Comparison of ENCODE assay signal across 8 mouse cellular contexts in genomic region chr7:74354527-74355256, GRCm38 (mm10).
A peak's percentile ranks its signal among the peaks of the same experiment; 100 is the strongest.
DNase-seq lines count a peak whose midpoint lies in the region; ATAC-seq and TF ChIP-seq lines count a peak whose summit lies in the region.

No protein-coding gene starts in this region.

- no peak for TF ChIP-seq EP300 in CH12.LX (IDR thresholded peaks at IDR 0.05; ENCODE audit: low read length)

- TF ChIP-seq RAD21 in CH12.LX (IDR thresholded peaks at IDR 0.05; ENCODE audit: low read depth, low read length), result peak; percentile 75

- no peak overlapping the region for H3K4me2 ChIP-seq in heart, embryonic 11.5 days
- H3K4me2 ChIP-seq in CH12.LX (ENCODE audit: insufficient read depth, low read depth, poor library complexity, severe bottlenecking), result no peak overlapping the region
- no peak overlapping the region for H3K4me2 ChIP-seq in hindbrain, embryonic 11.5 days (replicated peaks; ENCODE audit: low read depth, low read length)
- H3K4me2 ChIP-seq in neural tube, embryonic 12.5 days (replicated peaks), result no peak overlapping the region

- intact Hi-C loops in heart, postnatal 36 days (cut with DNase I), result loop anchor here (1.0 to 5.0 kb wide), 3 partner anchors 232 to 699 kb away; no protein-coding TSS in a partner anchor

- no peaks in the 10 kb centered on the region for H3K36me3 ChIP-seq in heart, embryonic 11.5 days (ENCODE audit: control insufficient read depth, insufficient read depth, low read length)
- H3K36me3 ChIP-seq in CH12.LX (replicated peaks in 1 of 2; ENCODE audit: control insufficient read depth in 1 of 2, insufficient read depth in 1 of 2, low read length in 1 of 2), result no peaks in the 10 kb centered on the region
- H3K36me3 ChIP-seq in hindbrain, embryonic 11.5 days (ENCODE audit: control insufficient read depth, insufficient read depth, low read length), result no peaks in the 10 kb centered on the region
- no peaks in the 10 kb centered on the region for H3K36me3 ChIP-seq in limb, embryonic 10.5 days
- H3K36me3 ChIP-seq in neural tube, embryonic 12.5 days, result no peaks in the 10 kb centered on the region

- dilution Hi-C loops in CH12.LX (cut with MboI; ENCODE audit: extremely low pct_ligation_motif_present, extremely low pct_unique_long_range_greater_than_20kb, low sequenced_read_pairs), result no loop called here

- in situ Hi-C loops in CH12.LX (cut with MboI; ENCODE audit: low pct_ligation_motif_present, low pct_unique_long_range_greater_than_20kb, low sequenced_read_pairs), result loop anchor here (10.0 kb wide), 2 partner anchors 330 to 700 kb away; no protein-coding TSS in a partner anchor

- no peak for TF ChIP-seq POLR2A in CH12.LX (IDR thresholded peaks at IDR 0.05; ENCODE audit: low read depth, low read length)
- no peak for TF ChIP-seq POLR2A in cortical plate, adult 2 months (IDR thresholded peaks at IDR 0.05; ENCODE audit: extremely low read depth, insufficient read depth, low read length)

- H3K9ac ChIP-seq in heart, embryonic 11.5 days (ENCODE audit: low read depth, low read length), result 0 out of 2 replicates have a peak overlapping the region, but pooled peaks have one; percentile 10
- H3K9ac ChIP-seq in CH12.LX (ENCODE audit: insufficient read depth, low read depth), result no peak overlapping the region
- 0 out of 2 replicates have a peak overlapping the region, but pooled peaks have one; percentile 17 for H3K9ac ChIP-seq in hindbrain, embryonic 11.5 days (ENCODE audit: low read depth, low read length)
- H3K9ac ChIP-seq in neural tube, embryonic 12.5 days, result no peak overlapping the region

- no peak overlapping the region for H3K4me3 ChIP-seq in heart, embryonic 11.5 days (ENCODE audit: low read depth, low read length)
- H3K4me3 ChIP-seq in CH12.LX (replicated peaks in 1 of 3; ENCODE audit: low read depth in 2 of 3, low read length in 2 of 3, poor library complexity in 1 of 3), result no peak overlapping the region
- no peak overlapping the region for H3K4me3 ChIP-seq in cortical plate, adult 2 months (ENCODE audit: insufficient read depth, low read length)
- H3K4me3 ChIP-seq in hindbrain, embryonic 11.5 days (ENCODE audit: low read depth, low read length), result no peak overlapping the region
- H3K4me3 ChIP-seq in limb, embryonic 10.5 days, result no peak overlapping the region
- H3K4me3 ChIP-seq in neural tube, embryonic 12.5 days, result no peak overlapping the region

- 0 out of 2 replicates have a peak, but pooled peaks cover 3% of the 10 kb centered on the region for H3K4me1 ChIP-seq in heart, embryonic 11.5 days (ENCODE audit: control insufficient read depth, insufficient read depth, low read length)
- H3K4me1 ChIP-seq in CH12.LX (ENCODE audit: control insufficient read depth in 1 of 2, insufficient read depth in 2 of 2), result peaks cover 0 to 9% of the 10 kb centered on the region in 2 experiments; a peak in 1 of 4 replicates
- H3K4me1 ChIP-seq in cortical plate, adult 2 months (ENCODE audit: control insufficient read depth, insufficient read depth, low read length), result no peaks in the 10 kb centered on the region; the same call in 1 of the 2 replicates
- peaks cover 4% of the 10 kb centered on the region for H3K4me1 ChIP-seq in hindbrain, embryonic 11.5 days (replicated peaks; ENCODE audit: control insufficient read depth, insufficient read depth, low read length)
- peaks cover 20% of the 10 kb centered on the region for H3K4me1 ChIP-seq in limb, embryonic 10.5 days
- peaks cover 10% of the 10 kb centered on the region for H3K4me1 ChIP-seq in neural tube, embryonic 12.5 days

- H3K79me2 ChIP-seq in CH12.LX (replicated peaks; ENCODE audit: control insufficient read depth, extremely low read depth, insufficient read depth, poor library complexity, severe bottlenecking), result no peaks in the 10 kb centered on the region

- no peak for ATAC-seq in heart, embryonic 11.5 days (replicated peaks; ENCODE audit: insufficient number of reproducible peaks, low FRiP score, low TSS enrichment)
- ATAC-seq in hindbrain, embryonic 11.5 days (ENCODE audit: low FRiP score), result peak; percentile 56
- peak; percentile 38 for ATAC-seq in neural tube, embryonic 12.5 days (ENCODE audit: low FRiP score, low read depth)

- H3K9me3 ChIP-seq in heart, embryonic 11.5 days (replicated peaks; ENCODE audit: control insufficient read depth, low read length), result no peaks in the 10 kb centered on the region
- no peaks in the 10 kb centered on the region for H3K9me3 ChIP-seq in CH12.LX (replicated peaks; ENCODE audit: low read length)
- H3K9me3 ChIP-seq in hindbrain, embryonic 11.5 days (ENCODE audit: control insufficient read depth, low read length), result no peaks in the 10 kb centered on the region
- no peaks in the 10 kb centered on the region for H3K9me3 ChIP-seq in limb, embryonic 10.5 days (replicated peaks)
- no peaks in the 10 kb centered on the region for H3K9me3 ChIP-seq in neural tube, embryonic 12.5 days

- no peaks in the 10 kb centered on the region for H3K27me3 ChIP-seq in heart, embryonic 11.5 days (ENCODE audit: control insufficient read depth, insufficient read depth, low read length)
- H3K27me3 ChIP-seq in CH12.LX (replicated peaks), result peaks cover 2% of the 10 kb centered on the region
- H3K27me3 ChIP-seq in hindbrain, embryonic 11.5 days (ENCODE audit: control insufficient read depth, insufficient read depth, low read length), result no peaks in the 10 kb centered on the region
- no peaks in the 10 kb centered on the region for H3K27me3 ChIP-seq in limb, embryonic 10.5 days (ENCODE audit: low read depth, poor library complexity, severe bottlenecking)
- H3K27me3 ChIP-seq in neural tube, embryonic 12.5 days (replicated peaks), result no peaks in the 10 kb centered on the region

- H3K27ac ChIP-seq in heart, embryonic 11.5 days (ENCODE audit: low read depth, low read length), result no peak overlapping the region
- H3K27ac ChIP-seq in CH12.LX (ENCODE audit: insufficient read depth, low read depth), result no peak overlapping the region
- no peak overlapping the region for H3K27ac ChIP-seq in cortical plate, adult 2 months (ENCODE audit: insufficient read depth, low read length)
- 0 out of 2 replicates have a peak overlapping the region, but pooled peaks have one; percentile 30 for H3K27ac ChIP-seq in hindbrain, embryonic 11.5 days (ENCODE audit: low read depth, low read length)
- peak overlapping the region; percentile 85 for H3K27ac ChIP-seq in limb, embryonic 10.5 days
- H3K27ac ChIP-seq in neural tube, embryonic 12.5 days, result no peak overlapping the region

- no peak for DNase-seq in heart, postnatal 36 days
- peak; percentile 43 for DNase-seq in CH12.LX (ENCODE audit: extremely low read depth)
- peak; percentile 84 for DNase-seq in hindbrain, embryonic 11.5 days (ENCODE audit: low spot score)
- DNase-seq in limb, embryonic 10.5 days (ENCODE audit: low spot score), result no peak
- no peak for DNase-seq in T-cell, adult 2 months (ENCODE audit: low spot score)

- TF ChIP-seq CTCF in CH12.LX (conservative IDR thresholded peaks at IDR 0.05 in 1 of 2, IDR thresholded peaks at IDR 0.05 in 1 of 2; ENCODE audit: low read depth in 2 of 2, low read length in 2 of 2), result peak; percentile 51 to 67
- peak; percentile 74 for TF ChIP-seq CTCF in cortical plate, adult 2 months (IDR thresholded peaks at IDR 0.05; ENCODE audit: extremely low read depth, insufficient read depth, low read length)

- 48% methylated on average over 8 of the region's 8 CpGs for WGBS in heart, embryonic 11.5 days (ENCODE audit: insufficient replicate concordance)
- WGBS in hindbrain, embryonic 11.5 days, result 57% methylated on average over 8 of the region's 8 CpGs
- 54% methylated on average over 8 of the region's 8 CpGs for WGBS in limb, embryonic 10.5 days
- WGBS in neural tube, embryonic 12.5 days, result 59% methylated on average over 8 of the region's 8 CpGs

TF ChIP-seq in CH12.LX, 34 proteins besides CTCF, POLR2A, EP300 and RAD21:
- TF ChIP-seq ETS1 (conservative IDR thresholded peaks at IDR 0.05; ENCODE audit: low read depth, low read length) (no peak), SIN3A (IDR thresholded peaks at IDR 0.05; ENCODE audit: low read length) (no peak), RCOR1 (conservative IDR thresholded peaks at IDR 0.05; ENCODE audit: low read depth, low read length) (no peak), KAT2A (IDR thresholded peaks at IDR 0.05; ENCODE audit: insufficient replicate concordance, low read length) (no peak), BHLHE40 (IDR thresholded peaks at IDR 0.05; ENCODE audit: low read depth, low read length) (no peak), MAX (IDR thresholded peaks at IDR 0.05; ENCODE audit: low read length) (no peak)

Comparison
In these comparisons a context has a peak if more than half of its experiments do, and no peak if none do; other contexts are left out.
1. H3K27ac ChIP-seq: peak in hindbrain, embryonic 11.5 days (single experiment) and limb, embryonic 10.5 days (single experiment); none in heart, embryonic 11.5 days (single experiment), CH12.LX (single experiment), cortical plate, adult 2 months (single experiment) and neural tube, embryonic 12.5 days (single experiment).
2. H3K9ac ChIP-seq: peak in heart, embryonic 11.5 days (single experiment) and hindbrain, embryonic 11.5 days (single experiment); none in CH12.LX (single experiment) and neural tube, embryonic 12.5 days (single experiment).
3. DNase-seq: peak in CH12.LX (single experiment) and hindbrain, embryonic 11.5 days (single experiment); none in heart, postnatal 36 days (0 of 2), limb, embryonic 10.5 days (single experiment) and T-cell, adult 2 months (single experiment).